24 mouse cellular contexts compared by ENCODE assay signal in the genomic region with DNA sequence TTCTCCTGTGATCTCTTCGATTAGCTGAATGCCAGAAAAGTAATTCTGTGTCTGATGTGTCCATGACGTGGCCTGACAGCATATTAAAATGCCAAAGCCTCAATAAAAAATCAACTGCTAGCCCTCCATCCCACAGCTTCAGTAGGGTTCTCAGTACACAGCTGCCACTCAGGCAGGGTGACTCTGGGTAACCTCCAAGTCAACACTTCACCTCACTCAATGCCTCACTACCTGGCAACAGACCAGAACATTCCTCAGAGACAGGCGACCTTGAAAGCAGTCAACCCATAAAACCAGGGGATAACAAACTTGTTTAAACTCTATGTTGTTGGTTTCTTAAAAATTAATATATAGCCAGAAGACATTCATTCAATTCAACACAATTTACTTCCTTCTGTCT. TPM values are rescaled to one million over a fixed set of nuclear protein-coding genes. Genes with fewer than 3 reads are reported as not detected.
A peak's percentile ranks its signal among the peaks of the same experiment; 100 is the strongest.
DNase-seq lines count a peak whose midpoint lies in the region; ATAC-seq and TF ChIP-seq lines count a peak whose summit lies in the region.
"Had no signal": no experiment of that assay in that cellular context is flagged by ENCODE, and none has a peak within 500 bp of the region (broad histone marks: within the 10 kb centered on the region; RNA-seq: fewer than 3 reads in every experiment).

No protein-coding gene starts in this region.

- ATAC-seq in lung, embryonic 14.5 days (ENCODE audit: insufficient read depth), result no peak
- ATAC-seq in stomach, postnatal 0 days (ENCODE audit: low FRiP score, low TSS enrichment), result no peak
- ATAC-seq: forebrain, postnatal 0 days; hindbrain, postnatal 0 days had no signal

- H3K9ac ChIP-seq in lung, embryonic 14.5 days, result no peak overlapping the region
- no peak overlapping the region for H3K9ac ChIP-seq in stomach, postnatal 0 days (ENCODE audit: low read length)
- H3K9ac ChIP-seq: forebrain, postnatal 0 days; liver, embryonic 15.5 days; neural tube, embryonic 15.5 days had no signal

- no peak overlapping the region for H3K4me2 ChIP-seq in lung, embryonic 14.5 days
- no peak overlapping the region for H3K4me2 ChIP-seq in stomach, postnatal 0 days (replicated peaks; ENCODE audit: low read depth)
- H3K4me2 ChIP-seq: liver, embryonic 15.5 days; neural tube, embryonic 15.5 days had no signal

- no peak for TF ChIP-seq CTCF in lung, embryonic 14.5 days (IDR thresholded peaks at IDR 0.05; ENCODE audit: low read depth)
- TF ChIP-seq CTCF in stomach, postnatal 0 days (IDR thresholded peaks at IDR 0.05; ENCODE audit: low read depth), result no peak

- H3K9me3 ChIP-seq in heart, embryonic 10.5 days, result no peaks in the 10 kb centered on the region
- no peaks in the 10 kb centered on the region for H3K9me3 ChIP-seq in lung, embryonic 14.5 days (ENCODE audit: low read depth, low read length)
- H3K9me3 ChIP-seq in stomach, postnatal 0 days (ENCODE audit: control insufficient read depth, low read length), result no peaks in the 10 kb centered on the region
- H3K9me3 ChIP-seq: liver, embryonic 15.5 days; neural tube, embryonic 15.5 days had no signal

- H3K4me3 ChIP-seq in heart, embryonic 10.5 days, result no peak overlapping the region
- no peak overlapping the region for H3K4me3 ChIP-seq in lung, embryonic 14.5 days (ENCODE audit: low read depth, low read length)
- H3K4me3 ChIP-seq in stomach, postnatal 0 days (ENCODE audit: low read depth, low read length), result no peak overlapping the region
- H3K4me3 ChIP-seq: erythroblast, embryonic 14.5 days; gastrocnemius, adult 2 months; liver, embryonic 15.5 days; neural tube, embryonic 15.5 days had no signal

- no peaks in the 10 kb centered on the region for H3K27me3 ChIP-seq in heart, embryonic 10.5 days (ENCODE audit: insufficient read depth, poor library complexity, severe bottlenecking)
- H3K27me3 ChIP-seq in lung, embryonic 14.5 days (ENCODE audit: insufficient read depth, low read length), result no peaks in the 10 kb centered on the region
- no peaks in the 10 kb centered on the region for H3K27me3 ChIP-seq in stomach, postnatal 0 days (ENCODE audit: control insufficient read depth, insufficient read depth, low read length)
- H3K27me3 ChIP-seq: liver, embryonic 15.5 days; neural tube, embryonic 15.5 days had no signal

- no peak overlapping the region for H3K27ac ChIP-seq in heart, embryonic 10.5 days
- no peak overlapping the region for H3K27ac ChIP-seq in lung, embryonic 14.5 days (ENCODE audit: low read depth)
- H3K27ac ChIP-seq in stomach, postnatal 0 days (replicated peaks), result no peak overlapping the region
- H3K27ac ChIP-seq: gastrocnemius, adult 2 months; hindbrain, postnatal 0 days; liver, embryonic 15.5 days; neural tube, embryonic 15.5 days had no signal

- DNase-seq in heart, adult 11 months, result peak; percentile 64
- no peak for DNase-seq in heart, embryonic 10.5 days (ENCODE audit: low spot score)
- peak; percentile 32 for DNase-seq in lung, embryonic 14.5 days
- no peak for DNase-seq in lung, postnatal 4 days
- peak; percentile 61 for DNase-seq in kidney, adult 18-20 months
- peak; percentile 85 for DNase-seq in kidney, postnatal 14 days
- no peak for DNase-seq in stomach, postnatal 0 days (ENCODE audit: low spot score)
- DNase-seq in layer of hippocampus, postnatal 14 days (ENCODE audit: low spot score in 2 of 2), result no peak
- DNase-seq: cerebellum, postnatal 10 days; forebrain, postnatal 0 days; gastrocnemius, adult 2 months had no signal

- TF ChIP-seq EP300 in stomach, postnatal 0 days (optimal IDR thresholded peaks at IDR 0.05), result no peak

- H3K36me3 ChIP-seq in heart, embryonic 10.5 days, result no peaks in the 10 kb centered on the region
- H3K36me3 ChIP-seq in lung, embryonic 14.5 days (ENCODE audit: insufficient read depth), result no peaks in the 10 kb centered on the region
- H3K36me3 ChIP-seq in stomach, postnatal 0 days (ENCODE audit: control insufficient read depth, insufficient read depth, low read length), result no peaks in the 10 kb centered on the region
- H3K36me3 ChIP-seq: liver, embryonic 15.5 days; neural tube, embryonic 15.5 days had no signal

- no peaks in the 10 kb centered on the region for H3K4me1 ChIP-seq in heart, embryonic 10.5 days
- no peaks in the 10 kb centered on the region for H3K4me1 ChIP-seq in lung, embryonic 14.5 days (ENCODE audit: insufficient read depth)
- H3K4me1 ChIP-seq in stomach, postnatal 0 days (replicated peaks; ENCODE audit: control insufficient read depth, insufficient read depth), result no peaks in the 10 kb centered on the region
- H3K4me1 ChIP-seq: liver, embryonic 15.5 days; neural tube, embryonic 15.5 days had no signal

- 57% methylated on average over 3 of the region's 3 CpGs for WGBS in heart, embryonic 10.5 days
- WGBS in lung, embryonic 14.5 days, result 35% methylated on average over 3 of the region's 3 CpGs
- 62% methylated on average over 3 of the region's 3 CpGs for WGBS in stomach, postnatal 0 days

RNA-seq across cellular contexts. Expression of gene Gm10283, which starts 10.5 kb away (rescaled TPM):
- not detected in 2 replicates for polyA plus RNA-seq in heart, embryonic 10.5 days (2016; fragmentation: Nextera tagmentation; extraction: Ambion mirVana)
- not detected in 2 replicates for polyA plus RNA-seq in lung, embryonic 14.5 days (2014; fragmentation: Nextera tagmentation; extraction: Ambion mirVana)
- polyA plus RNA-seq in stomach, postnatal 0 days (2015; fragmentation: Nextera tagmentation; extraction: Ambion mirVana), result not detected in 2 replicates
- total RNA-seq in layer of hippocampus, postnatal 14 days (2021), result not detected
- total RNA-seq: ES-E14; forebrain, postnatal 0 days; gastrocnemius, adult 2 months; heart, postnatal 14 days; hindbrain, postnatal 0 days; left cerebral cortex, adult 18-20 months; megakaryocyte, adult 5-6 weeks; monocyte, adult 5-6 weeks had no signal
- polyA plus RNA-seq: erythroblast, embryonic 14.5 days; forebrain, postnatal 0 days; hindbrain, postnatal 0 days; large intestine, adult 2 months; limb, embryonic 11.5 days; liver, embryonic 15.5 days; neural tube, embryonic 15.5 days; stomach, embryonic 14.5 days; thymus, postnatal 0 days had no signal

RNA-seq across cellular contexts. Expression of gene Aadat, which starts 13.3 kb away (rescaled TPM):
- polyA plus RNA-seq in heart, embryonic 10.5 days (2016; fragmentation: Nextera tagmentation; extraction: Ambion mirVana), result 0.37 and 1.4 TPM in 2 replicates
- 0.49 and 1.0 TPM in 2 replicates for polyA plus RNA-seq in lung, embryonic 14.5 days (2014; fragmentation: Nextera tagmentation; extraction: Ambion mirVana)
- polyA plus RNA-seq in stomach, postnatal 0 days (2015; fragmentation: Nextera tagmentation; extraction: Ambion mirVana), result 0.13 and 0.25 TPM in 2 replicates
- total RNA-seq in layer of hippocampus, postnatal 14 days (2021), result under 1 TPM; 0.31 to 0.99 TPM
- total RNA-seq: gastrocnemius, adult 2 months; heart, postnatal 14 days; megakaryocyte, adult 5-6 weeks; monocyte, adult 5-6 weeks had no signal
- polyA plus RNA-seq: erythroblast, embryonic 14.5 days; large intestine, adult 2 months had no signal

Comparison
In these comparisons a context has a peak if more than half of its experiments do, and no peak if none do; other contexts are left out.
1. DNase-seq: peak in heart, adult 11 months (single experiment), lung, embryonic 14.5 days (single experiment), kidney, adult 18-20 months (single experiment) and kidney, postnatal 14 days (single experiment); none in heart, embryonic 10.5 days (single experiment), lung, postnatal 4 days (0 of 2), stomach, postnatal 0 days (single experiment) and layer of hippocampus, postnatal 14 days (0 of 2).